Mouse (Mus musculus): ENCODE results near the gene Hgd. TPM values are rescaled to one million over a fixed set of nuclear protein-coding genes. Genes with fewer than 3 reads are reported as not detected.

The Hgd gene
- 0.09 and 0.16 TPM in 2 replicates for polyA plus RNA-seq (2016; fragmentation: Nextera tagmentation; extraction: Ambion mirVana)

DNA sequence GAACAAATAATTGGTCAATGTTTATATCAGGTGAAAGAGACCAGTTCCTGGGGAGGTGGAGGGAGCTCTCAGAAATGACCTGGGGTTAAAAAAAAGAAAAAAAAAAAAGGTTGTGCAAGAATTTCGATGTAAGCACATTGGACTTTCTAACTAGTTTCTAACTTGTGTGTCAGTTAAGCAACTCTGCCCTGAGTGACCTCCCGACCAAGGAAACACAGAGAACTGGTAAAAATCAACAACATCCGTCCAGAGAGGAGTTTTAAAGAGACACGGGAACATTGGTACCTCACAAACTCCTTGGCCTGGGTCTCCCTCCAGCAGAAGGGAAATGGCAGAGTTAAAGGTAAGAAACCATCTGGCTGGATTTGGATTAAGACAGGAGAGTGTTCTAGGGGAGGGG, at the start of gene Hgd:
Gene Hgd (plus strand): TSS at position 160 of the 400 bp plus-strand sequence.
- H3K27me3 ChIP-seq (replicated peaks; ENCODE audit: low read depth, poor library complexity, severe bottlenecking) = 0 out of 2 replicates have a peak, but pooled peaks cover 8% of the 10 kb centered on the region
- H3K36me3 ChIP-seq (replicated peaks) = no peaks in the 10 kb centered on the region
- no peaks in the 10 kb centered on the region for H3K9me3 ChIP-seq
- no peak within 1 kb of the TSS for H3K4me3 ChIP-seq
- no peak within 1 kb of the TSS for H3K27ac ChIP-seq (replicated peaks)
- 66% methylated on average over 4 of the region's 4 CpGs for WGBS
- no peak for DNase-seq (ENCODE audit: low spot score)
- peaks cover 37% of the 10 kb centered on the region for H3K4me1 ChIP-seq

DNA sequence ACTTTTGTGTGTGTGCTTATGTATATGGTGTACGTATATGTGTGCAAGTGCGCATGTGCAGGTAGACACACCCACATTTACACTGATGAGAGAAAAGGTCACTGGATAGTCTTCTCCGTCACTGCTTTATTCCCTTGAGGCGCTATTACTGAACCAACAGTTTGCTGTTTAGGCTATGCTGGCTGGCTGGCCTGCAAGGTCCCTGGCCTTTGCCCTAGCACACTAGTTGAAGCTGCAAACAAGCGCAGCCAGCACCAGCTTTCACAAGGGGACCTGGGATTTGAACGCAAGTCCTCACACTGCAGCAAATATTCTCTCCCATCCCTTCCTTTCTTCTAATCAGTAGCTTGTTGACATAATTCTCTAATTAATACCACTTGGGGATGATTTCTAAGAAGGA, 49.8 kb upstream of the Hgd start:
- Histone ChIP-seq H3K4me1 (peaks cover 12% of the 10 kb centered on the region), H3K36me3 (replicated peaks) (peaks cover 66% of the 10 kb centered on the region)

GRCm38 (mm10) chr16:37532046-37532445, 47.9 kb upstream of the Hgd start:
- H3K27me3 ChIP-seq (replicated peaks; ENCODE audit: low read depth, poor library complexity, severe bottlenecking) = no peaks in the 10 kb centered on the region
- peaks cover 57% of the 10 kb centered on the region for H3K36me3 ChIP-seq (replicated peaks)
- no peak overlapping the region for H3K27ac ChIP-seq (replicated peaks)
- no peak for DNase-seq (ENCODE audit: low spot score)
- H3K4me1 ChIP-seq = peaks cover 12% of the 10 kb centered on the region
- H3K4me3 ChIP-seq = no peak overlapping the region
- no peaks in the 10 kb centered on the region for H3K9me3 ChIP-seq
- WGBS = 93% methylated on average over 1 of the region's 1 CpGs

More for the DNA sequence above, 49.8 kb upstream of the Hgd start:
- Histone ChIP-seq H3K27ac (replicated peaks) (no peak overlapping the region), H3K4me3 (no peak overlapping the region), H3K9me3 (no peaks in the 10 kb centered on the region), H3K27me3 (replicated peaks; ENCODE audit: low read depth, poor library complexity, severe bottlenecking) (no peaks in the 10 kb centered on the region)
- WGBS = 75% methylated on average over 6 of the region's 6 CpGs
- peak; percentile 10 for DNase-seq (ENCODE audit: low spot score)

DNA sequence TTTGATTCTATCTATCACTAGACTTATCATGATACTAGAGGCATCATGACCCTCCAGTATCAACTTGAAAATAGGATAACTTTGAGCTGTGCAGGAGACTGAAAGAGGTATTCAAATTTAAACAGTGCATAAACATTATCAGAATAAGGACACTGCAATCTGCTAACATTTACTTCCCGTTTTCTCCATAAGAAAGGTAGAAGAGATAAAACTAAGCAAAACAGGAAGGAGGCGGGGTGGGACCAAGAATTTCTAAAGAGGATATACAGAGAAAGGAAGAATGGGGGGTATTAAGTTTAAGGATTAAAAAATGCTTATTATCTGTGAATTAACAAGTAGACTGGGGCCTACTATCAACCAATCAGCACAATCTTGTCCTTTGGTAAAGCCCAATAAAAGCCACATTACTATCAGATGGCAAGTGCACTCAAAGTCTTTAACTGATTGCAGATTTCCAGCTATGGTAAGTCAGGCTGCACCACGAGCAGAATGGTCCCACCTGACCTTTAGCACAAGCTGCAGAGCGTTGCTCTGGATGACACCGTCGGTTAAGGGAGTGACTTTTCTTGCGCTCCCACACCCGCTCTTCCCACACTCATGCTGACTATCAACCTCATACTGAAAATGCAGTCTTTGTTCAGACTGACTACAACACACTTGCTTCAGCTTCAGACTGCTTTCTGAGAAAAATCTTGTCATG, 46.4 kb upstream of the Hgd start:
- H3K27me3 ChIP-seq (replicated peaks; ENCODE audit: low read depth, poor library complexity, severe bottlenecking) = no peaks in the 10 kb centered on the region
- H3K4me3 ChIP-seq = no peak overlapping the region
- no peak for DNase-seq (ENCODE audit: low spot score)
- H3K27ac ChIP-seq (replicated peaks) = no peak overlapping the region
- WGBS = 88% methylated on average over 8 of the region's 8 CpGs
- peaks cover 60% of the 10 kb centered on the region for H3K36me3 ChIP-seq (replicated peaks)
- H3K4me1 ChIP-seq = peaks cover 18% of the 10 kb centered on the region
- H3K9me3 ChIP-seq = no peaks in the 10 kb centered on the region

GRCm38 (mm10) chr16:37539240-37539610, 40.7 kb upstream of the Hgd start:
- Histone ChIP-seq H3K27me3 (replicated peaks; ENCODE audit: low read depth, poor library complexity, severe bottlenecking) (no peaks in the 10 kb centered on the region), H3K4me1 (peaks cover 19% of the 10 kb centered on the region), H3K27ac (replicated peaks) (peak overlapping the region; percentile 99), H3K36me3 (replicated peaks) (peaks cover 37% of the 10 kb centered on the region), H3K4me3 (peak overlapping the region; percentile 93), H3K9me3 (no peaks in the 10 kb centered on the region)
- DNase-seq (ENCODE audit: low spot score) = no peak
- WGBS = under 1% methylated on average over 22 of the region's 22 CpGs

- H3K4me3 ChIP-seq = peak within 1 kb of the TSS; percentile 93
- peaks cover 19% of the 10 kb centered on the region for H3K4me1 ChIP-seq
- H3K27ac ChIP-seq (replicated peaks) = peak within 1 kb of the TSS; percentile 99
- H3K9me3 ChIP-seq = no peaks in the 10 kb centered on the region
- peaks cover 32% of the 10 kb centered on the region for H3K36me3 ChIP-seq (replicated peaks)
- peak; percentile 96 for DNase-seq (ENCODE audit: low spot score)
- WGBS = 2% methylated on average over 41 of the region's 41 CpGs
- no peaks in the 10 kb centered on the region for H3K27me3 ChIP-seq (replicated peaks; ENCODE audit: low read depth, poor library complexity, severe bottlenecking)
Measured at GRCm38 (mm10) chr16:37539611-37540580, 40.1 kb upstream of the Hgd start, which contains the start of the genes Gtf2e1 and Rabl3. Gene Gtf2e1 (minus strand): TSS chr16:37539789. Gene Rabl3 (plus strand): TSS chr16:37539885.

GRCm38 (mm10) chr16:37540776-37541175, 39.2 kb upstream of the Hgd start:
- peaks cover 24% of the 10 kb centered on the region for H3K36me3 ChIP-seq (replicated peaks)
- peak overlapping the region; percentile 93 for H3K4me3 ChIP-seq
- H3K27ac ChIP-seq (replicated peaks) = peak overlapping the region; percentile 99
- 91% methylated on average over 6 of the region's 6 CpGs for WGBS
- H3K4me1 ChIP-seq = peaks cover 19% of the 10 kb centered on the region
- no peaks in the 10 kb centered on the region for H3K27me3 ChIP-seq (replicated peaks; ENCODE audit: low read depth, poor library complexity, severe bottlenecking)
- H3K9me3 ChIP-seq = no peaks in the 10 kb centered on the region
- DNase-seq (ENCODE audit: low spot score) = no peak

- Histone ChIP-seq H3K9me3 (no peaks in the 10 kb centered on the region), H3K27ac (replicated peaks) (no peak overlapping the region), H3K36me3 (replicated peaks) (peaks cover 18% of the 10 kb centered on the region), H3K4me3 (no peak overlapping the region), H3K4me1 (no peaks in the 10 kb centered on the region), H3K27me3 (replicated peaks; ENCODE audit: low read depth, poor library complexity, severe bottlenecking) (no peaks in the 10 kb centered on the region)
- DNase-seq (ENCODE audit: low spot score) = no peak
- 83% methylated on average over 5 of the region's 5 CpGs for WGBS
Measured at GRCm38 (mm10) chr16:37546312-37546711, 33.6 kb upstream of the Hgd start.

- no peaks in the 10 kb centered on the region for H3K36me3 ChIP-seq (replicated peaks)
- no peak for DNase-seq (ENCODE audit: low spot score)
- H3K27me3 ChIP-seq (replicated peaks; ENCODE audit: low read depth, poor library complexity, severe bottlenecking) = no peaks in the 10 kb centered on the region
- 91% methylated on average over 3 of the region's 3 CpGs for WGBS
- no peaks in the 10 kb centered on the region for H3K9me3 ChIP-seq
- H3K27ac ChIP-seq (replicated peaks) = no peak overlapping the region
- H3K4me1 ChIP-seq = no peaks in the 10 kb centered on the region
- H3K4me3 ChIP-seq = no peak overlapping the region
Measured at GRCm38 (mm10) chr16:37550266-37550665, 29.7 kb upstream of the Hgd start.

- H3K4me3 ChIP-seq = no peak overlapping the region
- no peaks in the 10 kb centered on the region for H3K27me3 ChIP-seq (replicated peaks; ENCODE audit: low read depth, poor library complexity, severe bottlenecking)
- no peaks in the 10 kb centered on the region for H3K9me3 ChIP-seq
- H3K36me3 ChIP-seq (replicated peaks) = no peaks in the 10 kb centered on the region
- DNase-seq (ENCODE audit: low spot score) = no peak
- 92% methylated on average over 2 of the region's 2 CpGs for WGBS
- no peaks in the 10 kb centered on the region for H3K4me1 ChIP-seq
- no peak overlapping the region for H3K27ac ChIP-seq (replicated peaks)
Measured at GRCm38 (mm10) chr16:37550981-37551380, 29.0 kb upstream of the Hgd start.

GRCm38 (mm10) chr16:37552824-37553223, 27.1 kb upstream of the Hgd start:
- H3K9me3 ChIP-seq = no peaks in the 10 kb centered on the region
- no peaks in the 10 kb centered on the region for H3K27me3 ChIP-seq (replicated peaks; ENCODE audit: low read depth, poor library complexity, severe bottlenecking)
- DNase-seq (ENCODE audit: low spot score) = no peak
- H3K4me3 ChIP-seq = no peak overlapping the region
- no peak overlapping the region for H3K27ac ChIP-seq (replicated peaks)
- no peaks in the 10 kb centered on the region for H3K4me1 ChIP-seq
- 93% methylated on average over 3 of the region's 3 CpGs for WGBS
- H3K36me3 ChIP-seq (replicated peaks) = peaks cover 14% of the 10 kb centered on the region

DNA sequence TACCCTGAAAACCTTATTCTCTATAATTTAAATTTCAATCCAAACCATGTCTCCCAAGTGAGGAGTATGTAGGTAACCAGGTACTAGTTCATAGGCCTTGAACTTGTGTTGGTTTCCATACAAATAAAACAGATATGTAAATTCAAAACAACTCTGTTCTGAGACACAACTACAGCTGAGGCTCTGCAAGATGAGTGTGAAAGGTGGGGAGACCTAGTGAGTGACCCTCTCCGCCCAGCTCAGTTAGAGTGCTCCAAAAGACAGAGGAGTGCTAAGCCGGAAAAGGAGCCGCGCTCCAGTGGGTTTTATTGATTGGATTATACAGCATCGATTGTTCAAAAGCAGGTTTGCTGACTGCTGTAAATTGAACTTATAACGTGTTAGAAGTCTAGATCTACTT, 17.5 kb upstream of the Hgd start:
- Histone ChIP-seq H3K4me1 (0 out of 2 replicates have a peak, but pooled peaks cover 2% of the 10 kb centered on the region), H3K9me3 (no peaks in the 10 kb centered on the region), H3K27ac (replicated peaks) (no peak overlapping the region), H3K36me3 (replicated peaks) (peaks cover 32% of the 10 kb centered on the region), H3K27me3 (replicated peaks; ENCODE audit: low read depth, poor library complexity, severe bottlenecking) (no peaks in the 10 kb centered on the region), H3K4me3 (no peak overlapping the region)
- WGBS = 82% methylated on average over 6 of the region's 6 CpGs
- no peak for DNase-seq (ENCODE audit: low spot score)

All from embryonic facial prominence, embryonic 10.5 days (tissue).